Mouse (Mus musculus) cerebellum, postnatal 36 days (tissue): ENCODE data around the gene 4933415F23Rik.

Experiments used
- DNase-seq, 2 experiments: peaks; one replicate each; pipeline ENCODE4 v3.0.0; 2021 to 2022; ENCODE audit warnings: mixed read lengths in 2 of 2

Gene 4933415F23Rik

DNA sequence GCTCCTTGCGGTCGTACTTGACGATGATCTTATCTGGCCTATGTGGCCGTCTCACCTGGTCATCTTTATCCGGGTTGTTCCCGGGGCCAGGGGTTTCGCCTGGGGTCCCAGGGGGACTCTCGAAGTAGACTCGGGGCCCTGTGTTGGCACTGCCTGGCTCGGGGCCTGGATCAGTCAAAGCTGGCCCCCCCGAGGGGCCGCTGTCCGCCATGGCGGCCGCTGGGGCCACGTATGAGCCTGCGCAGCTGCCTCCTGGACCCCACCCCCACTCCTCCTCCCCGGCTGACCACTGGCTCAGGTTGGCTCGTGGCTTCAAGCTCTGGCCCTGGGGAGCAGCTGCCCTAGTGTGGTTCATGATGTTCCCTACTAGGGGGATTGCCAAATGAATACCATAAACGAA, at the start of gene 4933415F23Rik:
Gene 4933415F23Rik, minus strand, starts transcription at position 233 of the 400 bp plus-strand sequence.
- DNase-seq: no peak

DNA sequence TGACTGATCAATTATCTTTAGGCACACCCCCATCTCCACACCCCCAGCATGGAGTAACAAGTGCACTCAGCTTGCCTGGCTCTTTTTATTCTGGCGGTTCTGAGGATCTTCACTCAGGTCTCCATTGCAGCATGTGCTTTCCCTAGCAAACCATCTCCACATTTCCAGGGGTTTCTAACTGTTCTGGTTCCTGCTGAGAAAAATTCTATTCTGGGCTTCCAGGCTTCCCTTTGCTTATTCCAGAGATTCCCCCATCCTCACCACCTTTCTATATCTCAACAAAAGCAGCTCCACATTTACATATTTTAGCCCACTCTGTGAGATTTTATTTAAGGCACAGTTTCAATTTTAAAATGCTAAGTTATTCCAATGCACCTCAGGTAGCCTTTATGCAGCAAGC, 49.7 kb upstream of the 4933415F23Rik start:
- DNase-seq: no peak

DNA sequence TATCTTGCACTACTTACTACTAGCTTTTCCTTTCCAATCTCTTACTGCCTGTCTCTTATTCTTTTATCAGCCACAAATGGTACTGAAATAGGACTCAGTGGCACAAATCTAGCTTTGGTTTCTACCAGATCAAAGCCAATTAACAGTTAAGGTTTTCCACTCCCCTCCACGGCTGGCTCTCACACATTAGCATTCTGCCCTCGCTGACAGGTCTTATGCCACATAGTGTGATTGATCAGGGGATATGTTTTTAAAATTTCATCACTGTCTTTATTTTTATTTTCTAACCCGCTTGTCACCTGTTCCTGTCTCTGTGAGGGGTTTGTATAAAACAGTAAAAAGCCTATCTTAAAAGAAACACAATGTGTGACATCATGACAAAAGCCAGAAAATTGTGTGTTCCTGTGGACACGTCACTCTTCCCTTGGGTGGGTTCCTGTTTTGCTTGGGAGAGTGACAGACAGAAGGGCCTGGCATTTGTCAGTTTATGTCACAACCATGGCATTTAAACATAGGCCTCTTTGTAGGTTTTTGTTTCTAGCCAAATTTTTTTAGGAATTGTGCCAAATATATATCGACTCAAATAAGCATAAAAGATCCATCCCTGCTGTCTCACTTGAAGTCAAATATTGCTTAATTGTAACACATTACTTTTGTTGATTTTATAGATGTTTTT, 44.3 kb upstream of the 4933415F23Rik start:
- no peak for DNase-seq

DNA sequence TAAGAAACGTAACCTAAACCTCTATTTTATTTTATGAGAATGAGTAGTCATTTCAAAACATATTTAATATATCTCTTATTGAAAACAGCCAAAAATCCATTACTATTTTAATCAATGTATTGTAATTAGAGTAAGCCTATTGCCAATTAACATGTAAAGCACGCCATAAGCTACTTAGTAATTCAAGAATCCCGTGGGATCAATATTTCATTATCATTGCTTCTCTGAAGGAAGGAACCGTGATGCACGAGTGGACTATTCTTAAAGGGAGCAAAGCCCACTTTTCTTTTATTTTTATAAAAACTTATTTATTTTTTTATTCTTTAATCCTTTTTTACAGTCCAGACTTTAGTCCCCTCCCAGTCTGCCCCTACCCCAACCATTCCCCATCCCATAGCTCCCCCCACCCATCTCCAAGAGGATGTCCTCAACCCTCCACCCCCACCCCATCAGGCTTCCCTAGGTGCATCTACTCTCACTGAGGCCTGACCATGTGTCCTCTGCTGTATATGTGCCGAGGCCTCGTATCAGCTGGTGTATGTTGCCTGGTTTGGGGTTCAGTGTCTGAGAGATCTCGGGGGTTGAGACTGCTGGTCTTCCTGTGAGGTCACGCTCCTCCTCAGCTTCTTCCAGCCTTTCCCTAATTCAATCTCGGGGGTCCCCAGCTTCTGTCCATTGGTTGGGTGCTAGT, 39.2 kb upstream of the 4933415F23Rik start:
- DNase-seq: no peak

DNA sequence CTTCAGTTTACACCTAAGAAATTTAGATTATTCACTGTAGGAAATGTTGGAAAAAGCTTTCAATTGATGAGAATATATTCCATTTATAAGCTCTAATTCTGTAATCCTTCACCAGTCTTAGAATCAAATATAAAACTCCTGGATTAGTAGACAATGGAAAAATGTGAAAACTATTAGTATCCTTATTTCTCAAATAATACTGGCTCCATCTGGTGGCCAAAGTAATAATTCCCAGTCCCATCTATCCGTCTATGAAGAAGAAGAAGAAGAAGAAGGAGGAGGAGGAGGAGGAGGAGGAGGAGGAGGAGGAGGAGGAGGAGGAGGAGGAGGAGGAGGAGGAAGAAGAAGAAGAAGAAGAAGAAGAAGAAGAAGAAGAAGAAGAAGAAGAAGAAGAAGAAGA, 38.5 kb upstream of the 4933415F23Rik start:
- peak; percentile 46 to 76 for DNase-seq

DNA sequence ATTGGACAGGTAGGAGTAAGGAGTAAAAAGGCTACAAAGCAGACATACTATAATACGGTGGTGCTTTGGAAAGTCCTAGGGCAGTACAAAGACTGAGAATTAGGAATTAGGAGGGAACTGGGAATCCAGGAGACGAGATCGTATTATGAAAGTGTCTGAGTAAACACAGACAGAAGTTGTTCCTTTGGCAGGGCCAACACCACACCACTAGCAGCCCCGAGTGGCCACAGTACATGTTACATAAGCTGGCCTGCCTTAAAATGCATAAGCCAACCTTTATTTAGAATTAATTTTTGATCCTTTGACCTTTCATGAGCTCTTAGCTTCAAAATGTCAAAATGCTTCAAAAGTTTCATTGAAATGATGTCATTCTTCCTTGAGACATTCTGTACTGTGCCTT, 18.8 kb upstream of the 4933415F23Rik start:
- no peak for DNase-seq

DNA sequence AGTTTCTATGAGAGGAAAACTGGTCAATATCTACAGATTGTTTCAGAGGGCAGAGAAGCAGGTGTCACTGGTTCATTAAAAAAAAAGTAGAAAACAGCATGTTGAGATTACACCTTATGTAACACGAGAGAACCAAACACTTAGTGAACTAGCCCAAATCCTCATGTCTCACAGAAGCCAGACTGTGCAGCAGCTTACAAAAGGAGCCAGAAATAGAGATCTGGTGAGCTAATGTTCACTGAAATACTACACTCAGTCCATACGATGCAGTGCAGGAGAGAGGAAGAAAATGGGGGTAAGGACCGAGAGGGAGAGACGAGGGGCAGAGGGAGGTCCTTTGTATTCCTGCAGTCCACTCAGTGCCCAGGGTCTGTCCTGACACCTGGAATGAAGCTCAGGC, 17.4 kb upstream of the 4933415F23Rik start:
- no peak for DNase-seq

DNA sequence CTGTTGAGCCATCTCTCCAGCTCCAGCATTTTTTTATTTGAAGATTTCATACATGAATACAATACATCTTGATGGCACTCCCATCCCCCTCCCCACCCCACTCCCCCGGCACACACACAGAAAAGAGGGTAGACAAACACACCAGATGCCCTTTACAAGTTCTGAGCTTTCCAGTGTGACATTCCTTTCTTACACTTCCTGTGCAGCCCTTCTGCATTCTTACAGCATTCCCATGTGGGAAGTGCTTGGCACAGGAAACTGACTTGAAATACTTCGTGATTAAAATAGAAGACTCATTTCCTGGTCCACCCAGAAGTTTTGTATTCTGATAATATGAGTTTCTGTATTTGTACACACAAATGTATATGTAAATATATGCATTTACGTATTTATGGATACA, 15.4 kb upstream of the 4933415F23Rik start:
- DNase-seq: no peak

DNA sequence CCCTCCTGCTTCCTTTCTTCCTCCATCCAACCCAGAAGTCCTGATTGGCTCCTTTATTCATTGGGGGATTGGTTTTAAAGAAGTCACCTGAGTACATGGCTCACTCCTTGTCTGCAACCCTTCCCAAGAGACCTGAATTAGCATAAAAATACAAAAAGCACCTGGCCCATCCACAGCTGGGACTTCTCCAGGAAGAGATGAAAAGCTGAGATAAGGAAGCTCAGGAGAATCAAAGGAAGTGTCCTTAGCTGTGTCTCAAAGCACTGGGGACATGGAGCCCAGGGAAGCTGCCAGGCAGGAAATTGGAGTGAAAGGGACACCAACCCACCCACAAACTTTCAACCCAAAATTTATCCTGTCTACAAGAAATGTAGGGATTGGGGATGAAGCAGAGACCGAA, 7.1 kb upstream of the 4933415F23Rik start:
- no peak for DNase-seq

DNA sequence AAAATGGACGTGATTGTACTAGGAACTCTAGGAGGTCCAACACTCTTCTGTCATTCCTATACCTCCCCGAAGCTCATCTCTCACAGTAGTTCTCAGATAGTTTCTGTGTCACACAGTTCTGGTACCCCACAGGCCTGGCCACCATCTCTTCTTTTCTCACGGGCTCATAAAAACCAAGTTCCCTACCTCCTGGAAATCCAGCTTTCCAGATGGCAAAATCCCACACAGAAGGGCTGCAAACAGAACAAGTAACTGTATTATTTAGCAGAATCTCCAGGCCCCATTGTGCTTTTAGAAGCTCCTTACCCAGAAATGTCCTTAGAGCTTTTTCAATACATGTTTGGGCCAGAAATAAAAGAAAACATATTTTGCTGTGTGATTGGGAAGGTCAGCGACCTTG, 828 bp upstream of the 4933415F23Rik start:
- no peak for DNase-seq

DNA sequence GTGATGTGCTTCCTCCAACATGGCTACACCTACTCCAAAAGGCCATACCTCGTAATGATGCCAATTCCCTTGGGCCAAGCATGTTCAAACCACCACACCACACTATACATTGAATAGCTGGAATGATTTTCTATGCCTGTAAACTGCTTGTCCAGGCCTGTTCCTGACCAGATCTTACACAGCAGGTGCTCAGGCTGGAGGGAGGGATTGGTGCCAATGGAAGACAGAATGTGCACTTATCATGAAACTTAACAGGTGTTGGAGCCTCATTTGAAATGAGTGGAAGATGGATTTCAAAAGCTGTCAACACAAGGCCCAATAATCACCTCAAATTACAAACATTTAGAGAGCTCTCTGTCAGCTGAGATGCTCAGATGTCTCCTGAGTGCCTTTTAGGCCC, 2.3 kb downstream of the 4933415F23Rik start:
- DNase-seq: peak; percentile 56 to 58

DNA sequence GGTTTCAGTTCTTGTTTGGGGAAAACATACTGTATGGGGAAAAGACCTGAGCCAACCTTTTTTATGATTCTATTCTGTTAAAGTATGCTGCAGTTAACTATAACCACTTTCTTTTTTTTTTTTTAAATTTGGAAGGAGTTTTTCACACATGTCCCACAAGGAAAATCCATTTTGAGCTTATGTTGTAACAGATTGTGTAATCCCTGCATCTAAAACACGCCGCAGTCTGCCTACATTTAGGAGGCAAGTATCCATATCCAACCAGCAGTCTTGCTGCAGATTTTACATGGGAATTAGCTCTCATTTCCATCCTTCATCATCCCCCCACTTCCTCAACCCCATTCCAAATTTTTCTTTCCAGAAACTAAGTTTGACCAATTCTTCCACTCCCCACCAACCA, 3.6 kb downstream of the 4933415F23Rik start:
- DNase-seq: no peak

DNA sequence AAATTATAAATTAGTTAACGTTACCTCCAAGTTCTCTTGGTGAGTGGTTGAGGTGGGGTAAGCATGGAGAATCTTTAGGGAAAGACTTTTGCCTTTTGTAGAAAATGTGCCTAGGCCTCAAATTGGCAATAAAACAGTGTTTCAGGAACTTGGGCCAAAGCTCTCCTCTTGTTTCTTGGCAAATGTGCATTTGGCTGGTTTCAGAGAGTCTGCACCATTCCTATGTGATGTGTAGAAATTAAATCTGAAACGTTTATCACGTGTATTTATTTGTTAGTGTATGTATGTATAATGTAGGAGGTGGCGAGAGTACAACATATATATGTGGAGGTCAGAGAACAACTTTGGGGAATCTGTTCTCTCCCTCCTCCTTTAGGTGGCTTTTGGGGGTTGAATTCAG, 4.1 kb downstream of the 4933415F23Rik start:
- peak in 1 of 2 experiments; percentile 44 for DNase-seq

DNA sequence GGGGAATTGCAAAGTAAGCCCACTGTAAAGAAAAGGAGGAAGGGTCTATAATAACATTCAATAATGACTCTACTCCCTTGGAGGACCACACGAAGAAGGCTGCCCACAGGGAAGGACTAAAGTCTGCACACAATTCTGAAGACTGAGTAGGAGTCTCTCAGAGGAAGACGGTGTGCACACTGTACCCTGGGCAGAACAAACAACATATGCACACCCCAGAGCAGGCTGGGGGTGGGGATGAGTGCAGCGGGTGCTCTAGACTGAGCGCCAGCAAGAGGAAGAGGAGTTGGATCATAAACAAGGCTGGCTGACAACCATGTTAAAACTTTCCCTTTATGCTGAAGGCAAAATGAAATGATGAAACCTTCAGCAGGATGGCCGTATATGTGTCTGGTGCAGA, 34.3 kb downstream of the 4933415F23Rik start:
- DNase-seq: no peak

DNA sequence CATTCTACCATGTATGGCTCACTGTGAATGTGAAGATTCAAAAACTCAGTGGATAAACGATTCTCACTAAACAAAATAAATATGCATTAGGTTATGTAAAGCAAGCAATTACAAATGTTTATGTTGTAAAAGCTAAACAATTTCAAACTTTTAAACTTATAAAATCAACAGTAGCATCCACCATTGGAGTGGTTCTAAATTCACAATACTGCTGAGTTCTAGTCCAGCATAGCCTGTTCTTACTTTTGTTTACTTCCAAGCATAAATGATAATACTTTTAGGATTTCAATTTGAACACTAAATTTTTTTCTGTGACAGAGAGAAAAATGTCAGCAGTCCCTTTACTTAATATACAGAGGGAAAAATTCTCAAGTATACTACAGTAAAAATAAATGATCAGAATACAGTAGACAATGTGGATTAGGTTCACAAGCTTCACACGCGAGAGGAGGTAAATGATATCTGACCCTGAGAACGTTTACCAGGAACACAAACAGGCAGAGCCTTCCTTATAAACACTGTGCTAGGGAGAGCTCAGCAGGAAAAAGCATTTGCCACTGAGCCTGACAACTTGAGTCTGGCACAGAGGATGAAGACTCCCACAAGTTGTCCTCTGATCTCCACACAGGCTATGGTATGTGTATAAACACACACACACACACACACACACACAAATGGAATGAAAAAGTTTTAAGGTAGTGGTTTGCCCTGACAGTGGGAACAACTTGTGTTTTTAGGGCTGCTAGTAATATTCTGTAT, 37.2 kb downstream of the 4933415F23Rik start:
- no peak for DNase-seq

DNA sequence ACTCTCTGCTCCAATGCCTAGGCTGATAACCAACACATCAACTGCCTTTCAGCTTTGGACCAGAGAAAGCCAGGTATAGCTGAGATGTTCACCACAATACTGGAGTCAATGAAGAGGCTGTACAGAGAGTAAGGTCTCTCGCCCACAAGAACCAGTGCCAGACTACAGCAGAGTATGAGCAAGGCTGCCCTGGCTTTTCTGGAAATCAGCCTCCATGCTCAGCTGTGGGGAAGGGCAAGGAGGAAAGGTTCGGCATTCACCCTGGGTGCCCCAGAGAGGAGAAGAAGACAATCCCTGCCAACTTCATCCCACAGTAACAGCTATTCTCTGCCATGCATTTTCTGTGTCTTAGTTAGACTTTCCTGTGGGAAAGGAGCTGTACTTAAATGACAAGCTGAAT, 38.1 kb downstream of the 4933415F23Rik start:
- DNase-seq: peak; percentile 7 to 16

DNA sequence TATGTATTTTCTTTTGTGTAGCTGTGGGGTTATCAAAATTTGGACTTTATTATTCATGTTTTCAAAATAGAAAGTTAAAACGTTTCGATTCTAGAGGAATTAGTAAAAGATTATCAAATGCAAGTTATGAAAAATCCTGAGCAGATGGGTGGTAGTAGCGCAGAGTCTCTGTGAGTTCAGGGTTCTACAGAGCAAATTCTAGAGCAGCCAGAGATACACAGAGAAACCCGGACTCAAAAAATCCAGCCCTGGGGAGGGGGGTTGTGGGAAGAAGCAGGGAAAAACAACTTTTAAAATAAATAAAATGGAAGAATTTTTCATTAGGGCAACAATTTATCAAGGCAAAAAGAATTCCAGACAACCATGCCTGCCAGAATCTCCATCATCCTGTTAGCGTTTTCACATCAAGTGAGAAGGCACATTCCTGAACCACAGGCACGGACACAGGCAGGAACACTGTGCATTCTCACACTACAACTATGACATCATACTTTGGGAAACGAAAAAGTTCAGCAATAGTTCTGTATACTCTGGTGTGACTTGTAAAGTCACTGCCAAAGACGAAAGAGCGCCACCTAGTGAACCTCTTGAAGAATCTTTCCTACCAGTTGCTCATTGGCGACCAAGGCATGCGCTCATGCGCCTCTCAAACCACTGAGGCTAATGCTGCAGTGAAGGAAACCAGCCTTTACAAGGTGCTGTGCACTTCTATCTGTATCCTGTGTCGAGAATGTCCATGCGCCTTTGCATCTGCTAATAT, 40.3 kb downstream of the 4933415F23Rik start:
- DNase-seq: peak; percentile 53 to 64

DNA sequence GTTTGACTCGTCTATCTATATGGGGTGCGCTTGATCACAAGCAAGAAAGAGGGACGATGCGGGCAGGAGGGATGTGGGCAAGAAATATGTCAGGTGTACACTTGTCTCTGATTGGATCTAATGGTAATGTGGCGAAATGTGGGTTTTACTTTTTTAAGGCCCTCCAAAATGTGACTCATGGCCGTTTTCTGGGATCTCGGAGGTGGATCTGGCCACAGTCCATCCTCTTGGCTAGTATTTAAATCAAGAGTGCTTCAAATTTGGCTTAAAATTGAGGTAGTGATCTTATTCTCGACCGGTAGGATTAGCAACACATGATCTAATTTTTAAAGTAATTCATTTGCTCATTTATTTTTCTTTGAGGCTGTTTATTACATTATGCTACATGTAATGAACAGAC, 42.0 kb downstream of the 4933415F23Rik start:
- peak; percentile 4 to 20 for DNase-seq
